Mouse (Mus musculus) bone marrow, adult 2 months (tissue): ENCODE results near the gene Slc9a1. TPM values are rescaled to one million over a fixed set of nuclear protein-coding genes. Genes with fewer than 3 reads are reported as not detected.
A peak's percentile ranks its signal among the peaks of the same experiment; 100 is the strongest.

Source experiments
- H3K27ac ChIP-seq: fragments of 200-500 bp; 2 replicates; pipeline ENCODE4 v1.5.1; 2012; ENCODE audit warnings: low read depth, mild to moderate bottlenecking, control low read depth, inconsistent platforms, low read length; ENCODE audit not compliant: control insufficient read depth, poor library complexity, insufficient read depth
- H3K4me1 ChIP-seq: fragments of 200-500 bp; 2 replicates; pipeline ENCODE4 v1.6.1; 2011; ENCODE audit warnings: low read length; ENCODE audit not compliant: control insufficient read depth, insufficient read depth
- H3K4me3 ChIP-seq: fragments of 200-500 bp; replicated peaks from 2 replicates; pipeline ENCODE3; 2011; ENCODE audit warnings: mild to moderate bottlenecking, low read depth, low read length, control low read depth; ENCODE audit not compliant: control insufficient read depth
- CTCF ChIP-seq: fragments of 200-500 bp; IDR thresholded peaks from 2 replicates; pipeline ENCODE4 v1.5.1; 2011; ENCODE audit warnings: low read length, control low read depth; ENCODE audit not compliant: control insufficient read depth, insufficient read depth
- POLR2A ChIP-seq: fragments of 200-500 bp; IDR thresholded peaks from 2 replicates; pipeline ENCODE4 v1.6.1; 2011; ENCODE audit warnings: low read depth, mild to moderate bottlenecking, control low read depth, low read length, borderline replicate concordance; ENCODE audit not compliant: control insufficient read depth
- WGBS: fragments of 180-500 bp; shearing (Covaris S2); methylation state at CpG from one replicate; pipeline ENCODE4 v1.1.7; 2018; 5-methylcytosine and 5-hydroxymethylcytosine counted together
- polyA plus RNA-seq: library from polyadenylated mRNA; stranded (reverse); fragments of >200 nt; gene quantifications from 2 replicates; pipeline ENCODE4 v1.2.4, GENCODE M21; 2011; ENCODE audit warnings: low replicate concordance; ENCODE audit not compliant: missing spikeins, insufficient read depth, insufficient read length

Gene Slc9a1
- polyA plus RNA-seq, 1 experiment, result 31.3 TPM

GRCm38 (mm10) chr4:133424100-133424499 is 54.6 kb downstream of the Slc9a1 start:
- TF ChIP-seq CTCF (peak; percentile 89), POLR2A (no peak)
- Histone ChIP-seq H3K4me1 (no peaks in the 10 kb centered on the region), H3K27ac (no peak overlapping the region), H3K4me3 (no peak overlapping the region)
- 52% methylated on average over 4 of the region's 4 CpGs for WGBS

- no peak overlapping the region for H3K27ac ChIP-seq
- TF ChIP-seq POLR2A, result no peak
- TF ChIP-seq CTCF, result no peak
- 61% methylated on average over 5 of the region's 5 CpGs for WGBS
- peaks cover 2% of the 10 kb centered on the region; the same call in 1 of the 2 replicates for H3K4me1 ChIP-seq
- no peak overlapping the region for H3K4me3 ChIP-seq
Measured at GRCm38 (mm10) chr4:133426141-133426540, 56.6 kb downstream of the Slc9a1 start.

- TF ChIP-seq CTCF (no peak), POLR2A (no peak)
- 79% methylated on average over 6 of the region's 6 CpGs for WGBS
- peaks cover 7% of the 10 kb centered on the region for H3K4me1 ChIP-seq
- no peak overlapping the region for H3K27ac ChIP-seq
- H3K4me3 ChIP-seq, result no peak overlapping the region
Measured at GRCm38 (mm10) chr4:133431508-133431907, 62.0 kb downstream of the Slc9a1 start.

- peaks cover 7% of the 10 kb centered on the region for H3K4me1 ChIP-seq
- WGBS, result 78% methylated on average over 17 of the region's 17 CpGs
- H3K27ac ChIP-seq, result no peak overlapping the region
- TF ChIP-seq POLR2A (no peak), CTCF (no peak)
- H3K4me3 ChIP-seq, result no peak overlapping the region
Measured at GRCm38 (mm10) chr4:133432560-133433171, 63.2 kb downstream of the Slc9a1 start.

GRCm38 (mm10) chr4:133435921-133436320 is 66.4 kb downstream of the Slc9a1 start:
- peaks cover 7% of the 10 kb centered on the region for H3K4me1 ChIP-seq
- no peak overlapping the region for H3K4me3 ChIP-seq
- WGBS, result 77% methylated on average over 11 of the region's 11 CpGs
- TF ChIP-seq POLR2A, result no peak
- no peak for TF ChIP-seq CTCF
- H3K27ac ChIP-seq, result no peak overlapping the region

GRCm38 (mm10) chr4:133439460-133440376 is 70.2 kb downstream of the Slc9a1 start:
- 10% methylated on average over 17 of the region's 17 CpGs for WGBS
- Histone ChIP-seq H3K4me1 (no peaks in the 10 kb centered on the region), H3K27ac (no peak overlapping the region; the same call in 1 of the 2 replicates), H3K4me3 (no peak overlapping the region)
- TF ChIP-seq POLR2A, result no peak
- no peak for TF ChIP-seq CTCF

- WGBS, result 6% methylated on average over 6 of the region's 6 CpGs
- peak overlapping the region; percentile 50; the same call in 1 of the 2 replicates for H3K27ac ChIP-seq
- H3K4me1 ChIP-seq, result no peaks in the 10 kb centered on the region
- TF ChIP-seq POLR2A (no peak), CTCF (no peak)
- no peak overlapping the region for H3K4me3 ChIP-seq
Measured at GRCm38 (mm10) chr4:133440377-133440795, 70.9 kb downstream of the Slc9a1 start.

- no peak overlapping the region for H3K27ac ChIP-seq
- TF ChIP-seq CTCF (no peak), POLR2A (no peak)
- H3K4me1 ChIP-seq, result no peaks in the 10 kb centered on the region
- no peak overlapping the region for H3K4me3 ChIP-seq
- 79% methylated on average over 3 of the region's 3 CpGs for WGBS
Measured at GRCm38 (mm10) chr4:133442194-133442593, 72.7 kb downstream of the Slc9a1 start.

GRCm38 (mm10) chr4:133443085-133443484 is 73.6 kb downstream of the Slc9a1 start:
- H3K4me3 ChIP-seq, result no peak overlapping the region
- TF ChIP-seq CTCF (no peak), POLR2A (no peak)
- H3K27ac ChIP-seq, result no peak overlapping the region
- no peaks in the 10 kb centered on the region for H3K4me1 ChIP-seq
- WGBS, result 58% methylated on average over 5 of the region's 5 CpGs
